Comparison of ENCODE assay signal across 8 mouse cellular contexts in genomic region chr14:46832354-46833272, GRCm38 (mm10). TPM values are rescaled to one million over a fixed set of nuclear protein-coding genes. Genes with fewer than 3 reads are reported as not detected.
DNase-seq lines count a peak whose midpoint lies in the region; ATAC-seq and TF ChIP-seq lines count a peak whose summit lies in the region.

No protein-coding gene starts in this region.

- peak overlapping the region; percentile 89 for H3K9ac ChIP-seq in hindbrain, embryonic 12.5 days
- H3K9ac ChIP-seq in midbrain, embryonic 11.5 days (ENCODE audit: low read length), result peak overlapping the region; percentile 84

- H3K4me2 ChIP-seq in hindbrain, embryonic 12.5 days (replicated peaks), result peak overlapping the region; percentile 87
- H3K4me2 ChIP-seq in midbrain, embryonic 11.5 days, result peak overlapping the region; percentile 71

- 10% methylated on average over 40 of the region's 40 CpGs for WGBS in embryonic facial prominence, embryonic 10.5 days
- whole genome bisulfite sequencing in hindbrain, embryonic 12.5 days, result 9% methylated on average over 40 of the region's 40 CpGs
- WGBS in midbrain, embryonic 11.5 days, result 10% methylated on average over 40 of the region's 40 CpGs

- H3K27ac ChIP-seq in gastrocnemius, adult 2 months, result peak overlapping the region; percentile 96
- H3K27ac ChIP-seq in embryonic facial prominence, embryonic 10.5 days (replicated peaks), result peak overlapping the region; percentile 90
- 0 out of 2 replicates have a peak overlapping the region, but pooled peaks have one; percentile 30 for H3K27ac ChIP-seq in hindbrain, embryonic 12.5 days
- H3K27ac ChIP-seq in midbrain, embryonic 11.5 days (ENCODE audit: low read depth, low read length), result no peak overlapping the region

- H3K36me3 ChIP-seq in E14TG2a.4 (ENCODE audit: insufficient read depth, low read length), result no peaks in the 10 kb centered on the region
- no peaks in the 10 kb centered on the region for H3K36me3 ChIP-seq in embryonic facial prominence, embryonic 10.5 days (replicated peaks)
- no peaks in the 10 kb centered on the region for H3K36me3 ChIP-seq in hindbrain, embryonic 12.5 days
- H3K36me3 ChIP-seq in midbrain, embryonic 11.5 days (ENCODE audit: control insufficient read depth, insufficient read depth, low read length), result no peaks in the 10 kb centered on the region

- no peak for ATAC-seq in hindbrain, embryonic 12.5 days (ENCODE audit: low FRiP score)
- ATAC-seq in midbrain, embryonic 11.5 days (ENCODE audit: low FRiP score), result no peak

- TF ChIP-seq CTCF in gastrocnemius, adult 2 months (IDR thresholded peaks at IDR 0.05), result no peak
- TF ChIP-seq CTCF in E14TG2a.4 (conservative IDR thresholded peaks at IDR 0.05; ENCODE audit: low read length), result no peak

- no peaks in the 10 kb centered on the region; the same call in 1 of the 2 replicates for H3K4me1 ChIP-seq in E14TG2a.4 (replicated peaks; ENCODE audit: low read depth, low read length)
- peaks cover 16% of the 10 kb centered on the region for H3K4me1 ChIP-seq in embryonic facial prominence, embryonic 10.5 days
- H3K4me1 ChIP-seq in hindbrain, embryonic 12.5 days, result peaks cover 10% of the 10 kb centered on the region; the same call in 1 of the 2 replicates
- H3K4me1 ChIP-seq in midbrain, embryonic 11.5 days (ENCODE audit: control insufficient read depth, insufficient read depth, low read length), result peaks cover 7% of the 10 kb centered on the region

- peak; percentile 70 for DNase-seq in gastrocnemius, adult 2 months
- no peak for DNase-seq in gastrocnemius, adult 8-10 months (ENCODE audit: low spot score in 2 of 2)
- DNase-seq in embryonic facial prominence, embryonic 10.5 days (ENCODE audit: low spot score), result peak; percentile 10
- DNase-seq in left cerebral cortex, postnatal 4 days, result peak; percentile 25
- DNase-seq in midbrain, embryonic 11.5 days (ENCODE audit: low spot score, missing footprints), result peak; percentile 86
- no peak for DNase-seq in layer of hippocampus, adult 9-11 months

- H3K27me3 ChIP-seq in E14TG2a.4 (ENCODE audit: insufficient read depth, low read length), result peaks cover 20% of the 10 kb centered on the region
- H3K27me3 ChIP-seq in embryonic facial prominence, embryonic 10.5 days (replicated peaks; ENCODE audit: low read depth, poor library complexity, severe bottlenecking), result no peaks in the 10 kb centered on the region
- no peaks in the 10 kb centered on the region for H3K27me3 ChIP-seq in hindbrain, embryonic 12.5 days
- H3K27me3 ChIP-seq in midbrain, embryonic 11.5 days (ENCODE audit: control insufficient read depth, insufficient read depth, low read length), result no peaks in the 10 kb centered on the region

- H3K9me3 ChIP-seq in E14TG2a.4 (ENCODE audit: low read length), result peaks cover 36% of the 10 kb centered on the region
- no peaks in the 10 kb centered on the region for H3K9me3 ChIP-seq in embryonic facial prominence, embryonic 10.5 days
- no peaks in the 10 kb centered on the region for H3K9me3 ChIP-seq in hindbrain, embryonic 12.5 days (replicated peaks)
- no peaks in the 10 kb centered on the region for H3K9me3 ChIP-seq in midbrain, embryonic 11.5 days (ENCODE audit: control insufficient read depth, low read length)

- peak overlapping the region; percentile 94 for H3K4me3 ChIP-seq in gastrocnemius, adult 2 months
- H3K4me3 ChIP-seq in E14TG2a.4 (replicated peaks; ENCODE audit: low read length), result peak overlapping the region; percentile 85
- H3K4me3 ChIP-seq in embryonic facial prominence, embryonic 10.5 days, result peak overlapping the region; percentile 97
- peak overlapping the region; percentile 78 for H3K4me3 ChIP-seq in hindbrain, embryonic 12.5 days
- H3K4me3 ChIP-seq in midbrain, embryonic 11.5 days (ENCODE audit: low read depth, low read length), result peak overlapping the region; percentile 86

- intact Hi-C loops in gastrocnemius, adult 2 months (cut with DNase I), result loop anchor here (5.0 kb wide), 1 partner anchor 255 kb away; no protein-coding TSS in a partner anchor
- intact Hi-C loops in left cerebral cortex, postnatal 4 days (cut with DNase I), result no loop called here

RNA-seq across cellular contexts. Expression of gene Cgrrf1, which starts 0.7 kb away (rescaled TPM):
- 10 to 100 TPM; 53.0 to 58.9 TPM for total RNA-seq in gastrocnemius, adult 2 months (2021)
- total RNA-seq in gastrocnemius, adult 8-10 months (2022), result 10 to 100 TPM; 50.0 to 57.8 (median 53.9) TPM
- polyA plus RNA-seq in embryonic facial prominence, embryonic 10.5 days (2016; fragmentation: Nextera tagmentation; extraction: Ambion mirVana), result 32.1 and 35.9 TPM in 2 replicates
- polyA plus RNA-seq in hindbrain, embryonic 12.5 days (2016; fragmentation: Nextera tagmentation; extraction: Ambion mirVana), result 25.2 and 26.4 TPM in 2 replicates
- 1 to 10 TPM; 6.3 TPM for total RNA-seq in left cerebral cortex, postnatal 4 days (2021)
- polyA plus RNA-seq in midbrain, embryonic 11.5 days (2014; fragmentation: Nextera tagmentation; extraction: Ambion mirVana), result 38.6 and 38.7 TPM in 2 replicates

RNA-seq across cellular contexts. Expression of gene Gmfb, which starts 10.6 kb away (rescaled TPM):
- 10 to 100 TPM; 19.4 to 20.8 TPM for total RNA-seq in gastrocnemius, adult 2 months (2021)
- 10 to 100 TPM; 15.3 to 20.5 (median 19.2) TPM for total RNA-seq in gastrocnemius, adult 8-10 months (2022)
- polyA plus RNA-seq in embryonic facial prominence, embryonic 10.5 days (2016; fragmentation: Nextera tagmentation; extraction: Ambion mirVana), result 101 and 107 TPM in 2 replicates
- 102 and 111 TPM in 2 replicates for polyA plus RNA-seq in hindbrain, embryonic 12.5 days (2016; fragmentation: Nextera tagmentation; extraction: Ambion mirVana)
- 100 to 1,000 TPM; 132 to 135 TPM for total RNA-seq in left cerebral cortex, postnatal 4 days (2021)
- polyA plus RNA-seq in midbrain, embryonic 11.5 days (2014; fragmentation: Nextera tagmentation; extraction: Ambion mirVana), result 118 and 127 TPM in 2 replicates

RNA-seq across cellular contexts. Expression of gene Cnih1, which starts 44.4 kb away (rescaled TPM):
- total RNA-seq in gastrocnemius, adult 2 months (2021), result 10 to 100 TPM; 54.7 to 55.2 TPM
- total RNA-seq in gastrocnemius, adult 8-10 months (2022), result 10 to 100 TPM; 52.7 to 69.3 (median 59.6) TPM
- polyA plus RNA-seq in embryonic facial prominence, embryonic 10.5 days (2016; fragmentation: Nextera tagmentation; extraction: Ambion mirVana), result 191 and 195 TPM in 2 replicates
- polyA plus RNA-seq in hindbrain, embryonic 12.5 days (2016; fragmentation: Nextera tagmentation; extraction: Ambion mirVana), result 174 and 188 TPM in 2 replicates
- 10 to 100 TPM; 70.9 to 72.6 TPM for total RNA-seq in left cerebral cortex, postnatal 4 days (2021)
- polyA plus RNA-seq in midbrain, embryonic 11.5 days (2014; fragmentation: Nextera tagmentation; extraction: Ambion mirVana), result 229 and 249 TPM in 2 replicates

RNA-seq across cellular contexts. Expression of gene Samd4, which starts 50.0 kb away (rescaled TPM):
- total RNA-seq in gastrocnemius, adult 2 months (2021), result 10 to 100 TPM; 50.6 to 52.6 TPM
- 10 to 100 TPM; 47.4 to 69.0 (median 56.6) TPM for total RNA-seq in gastrocnemius, adult 8-10 months (2022)
- polyA plus RNA-seq in embryonic facial prominence, embryonic 10.5 days (2016; fragmentation: Nextera tagmentation; extraction: Ambion mirVana), result 3.1 and 4.6 TPM in 2 replicates
- 6.7 and 7.0 TPM in 2 replicates for polyA plus RNA-seq in hindbrain, embryonic 12.5 days (2016; fragmentation: Nextera tagmentation; extraction: Ambion mirVana)
- total RNA-seq in left cerebral cortex, postnatal 4 days (2021), result 10 to 100 TPM; 12.2 to 13.4 TPM
- 2.7 and 2.8 TPM in 2 replicates for polyA plus RNA-seq in midbrain, embryonic 11.5 days (2014; fragmentation: Nextera tagmentation; extraction: Ambion mirVana)

Comparison
In these comparisons a context has a peak if more than half of its experiments do, and no peak if none do; other contexts are left out.
1. DNase-seq: peak in gastrocnemius, adult 2 months (single experiment), embryonic facial prominence, embryonic 10.5 days (single experiment), left cerebral cortex, postnatal 4 days (single experiment) and midbrain, embryonic 11.5 days (single experiment); none in gastrocnemius, adult 8-10 months (0 of 2) and layer of hippocampus, adult 9-11 months (single experiment).
2. RNA of gene Cgrrf1, which starts 0.7 kb away (total RNA-seq): 53.0 to 58.9 TPM in gastrocnemius, adult 2 months and 50.0 to 57.8 TPM in gastrocnemius, adult 8-10 months; 6.3 TPM in left cerebral cortex, postnatal 4 days; every median in the first group is over 4 times any median in the second.
3. RNA of gene Gmfb, which starts 10.6 kb away (total RNA-seq): 132 to 135 TPM in left cerebral cortex, postnatal 4 days; 19.4 to 20.8 TPM in gastrocnemius, adult 2 months and 15.3 to 20.5 TPM in gastrocnemius, adult 8-10 months; every median in the first group is over 4 times any median in the second.
4. Peak in every context shown above with its lines, with median percentiles within 50 percentile points of each other: H3K4me3 ChIP-seq.